Comparison of ENCODE assay signal across 24 mouse cellular contexts in genomic region chr7:99049897-99050296, GRCm38 (mm10).
DNase-seq lines count a peak whose midpoint lies in the region; ATAC-seq and TF ChIP-seq lines count a peak whose summit lies in the region.
"Had no signal": no experiment of that assay in that cellular context is flagged by ENCODE, and none has a peak within 500 bp of the region (broad histone marks: within the 10 kb centered on the region; RNA-seq: fewer than 3 reads in every experiment).

No protein-coding gene starts in this region.

- no peak overlapping the region for H3K4me3 ChIP-seq in liver, postnatal 0 days (ENCODE audit: low read depth, low read length)
- no peak overlapping the region for H3K4me3 ChIP-seq in liver, embryonic 11.5 days (ENCODE audit: low read depth, low read length)
- no peak overlapping the region for H3K4me3 ChIP-seq in hindbrain, postnatal 0 days (ENCODE audit: low read length)
- H3K4me3 ChIP-seq: heart, embryonic 12.5 days; limb, embryonic 15.5 days; megakaryocyte, embryonic 14.5 days had no signal

- H3K9ac ChIP-seq in liver, postnatal 0 days (replicated peaks) = no peak overlapping the region
- no peak overlapping the region for H3K9ac ChIP-seq in liver, embryonic 11.5 days (ENCODE audit: low read depth, low read length)
- no peak overlapping the region for H3K9ac ChIP-seq in hindbrain, postnatal 0 days (replicated peaks; ENCODE audit: low read length)
- H3K9ac ChIP-seq: heart, embryonic 12.5 days; hindbrain, embryonic 14.5 days; limb, embryonic 15.5 days had no signal

- DNase-seq in liver, postnatal 0 days = no peak
- DNase-seq in liver, embryonic 11.5 days (ENCODE audit: low spot score) = no peak
- DNase-seq in induced T-regulatory cell, adult 2 months (ENCODE audit: low read depth) = peak; percentile 18
- peak; percentile 58 for DNase-seq in splenic B cell, adult 2 months (ENCODE audit: low read depth, low spot score)
- DNase-seq in hindbrain, postnatal 0 days (ENCODE audit: low spot score) = no peak
- no peak for DNase-seq in left cerebral cortex, adult 11 months (ENCODE audit: low spot score)
- no peak for DNase-seq in gastrocnemius, postnatal 14 days
- DNase-seq: adrenal gland, adult 2 months; cerebellum, adult 11-12 months; cerebellum, postnatal 14 days; heart, adult 11 months; heart, postnatal 14 days; kidney, postnatal 10 days; layer of hippocampus, postnatal 36 days; retina, postnatal 1 day; thymus, postnatal 14 days had no signal

- peaks cover 8% of the 10 kb centered on the region; the same call in 1 of the 2 replicates for H3K36me3 ChIP-seq in liver, postnatal 0 days (replicated peaks; ENCODE audit: insufficient read depth, low read length)
- H3K36me3 ChIP-seq in liver, embryonic 11.5 days (ENCODE audit: control insufficient read depth, insufficient read depth, low read length) = peaks cover 9% of the 10 kb centered on the region; the same call in 1 of the 2 replicates
- H3K36me3 ChIP-seq in splenic B cell, adult 2 months (ENCODE audit: control insufficient read depth, insufficient read depth, low read length, poor library complexity, severe bottlenecking) = peaks cover 2% of the 10 kb centered on the region
- H3K36me3 ChIP-seq in hindbrain, postnatal 0 days (ENCODE audit: insufficient read depth, low read length) = no peaks in the 10 kb centered on the region

- no peaks in the 10 kb centered on the region for H3K27me3 ChIP-seq in liver, postnatal 0 days (ENCODE audit: insufficient read depth, low read length)
- no peaks in the 10 kb centered on the region for H3K27me3 ChIP-seq in liver, embryonic 11.5 days (replicated peaks; ENCODE audit: control insufficient read depth, insufficient read depth, low read length)
- H3K27me3 ChIP-seq in splenic B cell, adult 2 months (ENCODE audit: control insufficient read depth, insufficient read depth, low read length, poor library complexity, severe bottlenecking) = no peaks in the 10 kb centered on the region
- no peaks in the 10 kb centered on the region for H3K27me3 ChIP-seq in hindbrain, postnatal 0 days (ENCODE audit: insufficient read depth, low read length)
- H3K27me3 ChIP-seq: CH12.LX; heart, embryonic 12.5 days; limb, embryonic 15.5 days; megakaryocyte, embryonic 14.5 days had no signal

- ATAC-seq in liver, postnatal 0 days = peak; percentile 27; the same call in 1 of the 2 replicates
- ATAC-seq in liver, embryonic 11.5 days (replicated peaks; ENCODE audit: low FRiP score) = no peak
- ATAC-seq in activated CD4-positive, CD25-positive, alpha-beta regulatory T cell, adult 4 months = peak; percentile 52
- no peak for ATAC-seq in hindbrain, postnatal 0 days
- ATAC-seq: intestine, postnatal 0 days; midbrain, embryonic 16.5 days had no signal

- no peak for TF ChIP-seq EP300 in liver, postnatal 0 days (IDR thresholded peaks at IDR 0.05; ENCODE audit: low read depth)

- no peak overlapping the region for H3K4me2 ChIP-seq in liver, postnatal 0 days (ENCODE audit: low read depth, low read length)
- no peak overlapping the region for H3K4me2 ChIP-seq in liver, embryonic 11.5 days
- H3K4me2 ChIP-seq in hindbrain, postnatal 0 days (ENCODE audit: low read depth, low read length) = no peak overlapping the region
- H3K4me2 ChIP-seq: heart, embryonic 12.5 days; hindbrain, embryonic 14.5 days; limb, embryonic 15.5 days had no signal

- 68% methylated on average over 3 of the region's 3 CpGs for WGBS in liver, postnatal 0 days (ENCODE audit: insufficient replicate concordance)
- 75% methylated on average over 3 of the region's 3 CpGs for WGBS in liver, embryonic 11.5 days
- 88% methylated on average over 3 of the region's 3 CpGs for WGBS in hindbrain, postnatal 0 days

- H3K9me3 ChIP-seq in liver, postnatal 0 days (ENCODE audit: low read length) = no peaks in the 10 kb centered on the region
- H3K9me3 ChIP-seq in liver, embryonic 11.5 days (ENCODE audit: control insufficient read depth, low read length) = no peaks in the 10 kb centered on the region
- H3K9me3 ChIP-seq in hindbrain, postnatal 0 days (ENCODE audit: low read length) = no peaks in the 10 kb centered on the region
- H3K9me3 ChIP-seq: limb, embryonic 15.5 days had no signal

- no peak for TF ChIP-seq CTCF in liver, postnatal 0 days (IDR thresholded peaks at IDR 0.05; ENCODE audit: low read depth)
- no peak for TF ChIP-seq CTCF in hindbrain, postnatal 0 days (IDR thresholded peaks at IDR 0.05; ENCODE audit: low read depth)

- intact Hi-C loops in gastrocnemius, postnatal 14 days (cut with DNase I; ENCODE audit: low total_unique reads) = no loop called here

- H3K27ac ChIP-seq in liver, postnatal 0 days (ENCODE audit: low read depth) = no peak overlapping the region
- H3K27ac ChIP-seq in liver, embryonic 11.5 days (ENCODE audit: low read depth, low read length) = no peak overlapping the region
- no peak overlapping the region for H3K27ac ChIP-seq in hindbrain, postnatal 0 days
- H3K27ac ChIP-seq: hindbrain, embryonic 14.5 days; limb, embryonic 15.5 days had no signal

- no peaks in the 10 kb centered on the region for H3K4me1 ChIP-seq in liver, postnatal 0 days (ENCODE audit: insufficient read depth)
- no peaks in the 10 kb centered on the region for H3K4me1 ChIP-seq in liver, embryonic 11.5 days (replicated peaks; ENCODE audit: control insufficient read depth, insufficient read depth, low read length)
- H3K4me1 ChIP-seq in hindbrain, postnatal 0 days (ENCODE audit: insufficient read depth, low read length) = no peaks in the 10 kb centered on the region; the same call in 1 of the 2 replicates

Comparison
In these comparisons a context has a peak if more than half of its experiments do, and no peak if none do; other contexts are left out.
1. ATAC-seq: peak in liver, postnatal 0 days (single experiment) and activated CD4-positive, CD25-positive, alpha-beta regulatory T cell, adult 4 months (single experiment); none in liver, embryonic 11.5 days (single experiment) and hindbrain, postnatal 0 days (single experiment).
2. DNase-seq: peak in induced T-regulatory cell, adult 2 months (single experiment) and splenic B cell, adult 2 months (single experiment); none in liver, postnatal 0 days (single experiment), liver, embryonic 11.5 days (single experiment), hindbrain, postnatal 0 days (single experiment), left cerebral cortex, adult 11 months (single experiment) and gastrocnemius, postnatal 14 days (single experiment).